Mouse (Mus musculus) ES-Bruce4 (cell line): Measurements from ENCODE around the gene Zrsr1.

ENCODE experiments used
- CTCF ChIP-seq: IDR thresholded peaks from one replicate; pipeline ENCODE4 v1.8.1; 2011; ENCODE audit warnings: low read depth, low read length
- POLR2A ChIP-seq: IDR thresholded peaks from one replicate; pipeline ENCODE4 v1.8.1; 2011; ENCODE audit warnings: low read length; ENCODE audit not compliant: insufficient read depth

- TF ChIP-seq CTCF (peak; percentile 55), POLR2A (no peak)
These were observed 21.7 kb upstream of the Zrsr1 start for GRCm38 (mm10) chr11:22950131-22950530.
